Mouse (Mus musculus) kidney, embryonic 16.5 days (tissue): ENCODE measurements around the gene Kansl1. TPM values are rescaled to one million over a fixed set of nuclear protein-coding genes. Genes with fewer than 3 reads are reported as not detected.
A peak's percentile ranks its signal among the peaks of the same experiment; 100 is the strongest.

Source experiments
- ATAC-seq: fragments of 200-750 bp; cut with Nextera tagmentation; 2 replicates; pipeline ENCODE4 v1.8.0; 2017; ENCODE audit warnings: moderate TSS enrichment; ENCODE audit not compliant: low FRiP score, low TSS enrichment
- H3K27ac ChIP-seq: fragments of 300-500 bp; sonication (generic); 2 replicates; pipeline ENCODE4 v1.5.1; 2014; ENCODE audit warnings: low read length
- H3K27me3 ChIP-seq: fragments of 300-500 bp; sonication (generic); 2 replicates; pipeline ENCODE4 v1.6.1; 2014; ENCODE audit warnings: low read length, control low read depth, mixed read lengths; ENCODE audit not compliant: insufficient read depth
- H3K36me3 ChIP-seq: fragments of 300-500 bp; sonication (generic); 2 replicates; pipeline ENCODE4 v1.6.1; 2014; ENCODE audit warnings: low read length, control low read depth, mixed read lengths; ENCODE audit not compliant: insufficient read depth
- H3K4me1 ChIP-seq: fragments of 300-500 bp; sonication (generic); 2 replicates; pipeline ENCODE4 v1.6.1; 2014; ENCODE audit warnings: low read length, control low read depth, mixed read lengths; ENCODE audit not compliant: insufficient read depth
- H3K4me2 ChIP-seq: fragments of 300-500 bp; sonication (generic); replicated peaks from 2 replicates; pipeline ENCODE4 v1.6.1; 2014; ENCODE audit warnings: low read depth, low read length
- H3K4me3 ChIP-seq: fragments of 300-500 bp; sonication (generic); 2 replicates; pipeline ENCODE4 v1.5.1; 2014; ENCODE audit warnings: mild to moderate bottlenecking, low read length
- H3K9ac ChIP-seq: fragments of 300-500 bp; sonication (generic); replicated peaks from 2 replicates; pipeline ENCODE4 v1.6.1; 2014; ENCODE audit warnings: low read length
- H3K9me3 ChIP-seq: fragments of 300-500 bp; sonication (generic); 2 replicates; pipeline ENCODE4 v1.6.1; 2016; ENCODE audit warnings: low read length, control low read depth
- WGBS: fragments of 180-500 bp; shearing (Covaris S2); extraction: QIAGEN DNeasy Blood & Tissue Kit; methylation state at CpG from one replicate; pipeline ENCODE4 v1.1.7; 2014; 5-methylcytosine and 5-hydroxymethylcytosine counted together
- polyA plus RNA-seq: library from polyadenylated mRNA; unstranded; fragments of >200 nt; fragmentation: Nextera tagmentation; extraction: Ambion mirVana; gene quantifications from 2 replicates; pipeline ENCODE4 v1.2.1, GENCODE M21; 2015

Kansl1 gene
- 22.5 and 27.1 TPM in 2 replicates for polyA plus RNA-seq

GRCm38 (mm10) chr11:104468751-104469268, at the start of gene Kansl1:
Kansl1 (minus strand) TSS chr11:104468861.
- H3K4me3 ChIP-seq, result peak within 1 kb of the TSS; percentile 93
- ATAC-seq, result peak; percentile 85
- WGBS, result 0% methylated on average over 33 of the region's 69 CpGs

GRCm38 (mm10) chr11:104512436-104512835, 43.8 kb upstream of the Kansl1 start:
- no peak overlapping the region for H3K9ac ChIP-seq
- H3K27ac ChIP-seq, result no peak overlapping the region
- no peaks in the 10 kb centered on the region for H3K9me3 ChIP-seq
- no peak overlapping the region for H3K4me2 ChIP-seq
- no peak overlapping the region for H3K4me3 ChIP-seq
- peaks cover 61% of the 10 kb centered on the region for H3K36me3 ChIP-seq
- no peak for ATAC-seq
- 87% methylated on average over 4 of the region's 4 CpGs for WGBS
- no peaks in the 10 kb centered on the region for H3K4me1 ChIP-seq
- H3K27me3 ChIP-seq, result no peaks in the 10 kb centered on the region

More at GRCm38 (mm10) chr11:104468751-104469268, at the start of gene Kansl1:
- H3K36me3 ChIP-seq, result peaks cover 9% of the 10 kb centered on the region
- peak within 1 kb of the TSS; percentile 61; the same call in 1 of the 2 replicates for H3K27ac ChIP-seq
- H3K9ac ChIP-seq, result peak within 1 kb of the TSS; percentile 98
- no peaks in the 10 kb centered on the region for H3K9me3 ChIP-seq
- H3K4me1 ChIP-seq, result peaks cover 12% of the 10 kb centered on the region
- peak within 1 kb of the TSS; percentile 84 for H3K4me2 ChIP-seq
- no peaks in the 10 kb centered on the region for H3K27me3 ChIP-seq

- no peak overlapping the region for H3K9ac ChIP-seq
- no peaks in the 10 kb centered on the region for H3K4me1 ChIP-seq
- no peak for ATAC-seq
- no peaks in the 10 kb centered on the region for H3K9me3 ChIP-seq
- 90% methylated on average over 2 of the region's 2 CpGs for WGBS
- H3K4me2 ChIP-seq, result no peak overlapping the region
- peaks cover 57% of the 10 kb centered on the region for H3K36me3 ChIP-seq
- no peaks in the 10 kb centered on the region for H3K27me3 ChIP-seq
- H3K27ac ChIP-seq, result no peak overlapping the region
- H3K4me3 ChIP-seq, result no peak overlapping the region
Measured at GRCm38 (mm10) chr11:104510606-104511005, 41.9 kb upstream of the Kansl1 start.

- no peak overlapping the region for H3K4me3 ChIP-seq
- no peak for ATAC-seq
- no peak overlapping the region for H3K4me2 ChIP-seq
- no peaks in the 10 kb centered on the region for H3K27me3 ChIP-seq
- H3K27ac ChIP-seq, result no peak overlapping the region
- WGBS, result 87% methylated on average over 4 of the region's 4 CpGs
- no peaks in the 10 kb centered on the region for H3K4me1 ChIP-seq
- H3K9me3 ChIP-seq, result no peaks in the 10 kb centered on the region
- H3K9ac ChIP-seq, result no peak overlapping the region
- H3K36me3 ChIP-seq, result peaks cover 60% of the 10 kb centered on the region
Measured at GRCm38 (mm10) chr11:104508455-104508854, 39.8 kb upstream of the Kansl1 start.

- no peaks in the 10 kb centered on the region for H3K4me1 ChIP-seq
- no peaks in the 10 kb centered on the region for H3K9me3 ChIP-seq
- no peaks in the 10 kb centered on the region for H3K36me3 ChIP-seq
- H3K27me3 ChIP-seq, result no peaks in the 10 kb centered on the region
- no peak for ATAC-seq
- no peak overlapping the region for H3K9ac ChIP-seq
- no peak overlapping the region for H3K27ac ChIP-seq
- no peak overlapping the region for H3K4me2 ChIP-seq
- WGBS, result 87% methylated on average over 3 of the region's 3 CpGs
- no peak overlapping the region for H3K4me3 ChIP-seq
Measured at GRCm38 (mm10) chr11:104488292-104488691, 19.6 kb upstream of the Kansl1 start.

GRCm38 (mm10) chr11:104481971-104482370, 13.3 kb upstream of the Kansl1 start:
- Histone ChIP-seq H3K27me3 (no peaks in the 10 kb centered on the region), H3K9me3 (0 out of 2 replicates have a peak, but pooled peaks cover 6% of the 10 kb centered on the region), H3K9ac (no peak overlapping the region), H3K4me2 (no peak overlapping the region), H3K4me1 (no peaks in the 10 kb centered on the region), H3K4me3 (no peak overlapping the region), H3K36me3 (no peaks in the 10 kb centered on the region), H3K27ac (no peak overlapping the region)
- 88% methylated on average over 8 of the region's 8 CpGs for WGBS
- no peak for ATAC-seq

- Histone ChIP-seq H3K36me3 (no peaks in the 10 kb centered on the region), H3K9me3 (0 out of 2 replicates have a peak, but pooled peaks cover 6% of the 10 kb centered on the region), H3K4me1 (no peaks in the 10 kb centered on the region), H3K4me3 (no peak overlapping the region), H3K27me3 (no peaks in the 10 kb centered on the region), H3K4me2 (no peak overlapping the region), H3K27ac (no peak overlapping the region), H3K9ac (no peak overlapping the region)
- 65% methylated on average over 4 of the region's 4 CpGs for WGBS
- ATAC-seq, result no peak
Measured at GRCm38 (mm10) chr11:104479505-104479904, 10.8 kb upstream of the Kansl1 start.

- Histone ChIP-seq H3K4me1 (peaks cover 12% of the 10 kb centered on the region), H3K27ac (peak overlapping the region; percentile 61; the same call in 1 of the 2 replicates)
Measured at GRCm38 (mm10) chr11:104469371-104469835, 742 bp upstream of the Kansl1 start.

GRCm38 (mm10) chr11:104467698-104468097, 963 bp downstream of the Kansl1 start:
- Histone ChIP-seq H3K9me3 (no peaks in the 10 kb centered on the region), H3K36me3 (peaks cover 9% of the 10 kb centered on the region), H3K4me2 (no peak overlapping the region), H3K4me1 (peaks cover 12% of the 10 kb centered on the region), H3K9ac (no peak overlapping the region), H3K27ac (no peak overlapping the region), H3K27me3 (no peaks in the 10 kb centered on the region), H3K4me3 (no peak overlapping the region)
- no peak for ATAC-seq
- 86% methylated on average over 5 of the region's 5 CpGs for WGBS

More at GRCm38 (mm10) chr11:104469371-104469835, 742 bp upstream of the Kansl1 start:
- Histone ChIP-seq H3K4me2 (peak overlapping the region; percentile 84), H3K4me3 (peak overlapping the region; percentile 93), H3K9ac (peak overlapping the region; percentile 98), H3K27me3 (no peaks in the 10 kb centered on the region), H3K9me3 (no peaks in the 10 kb centered on the region), H3K36me3 (peaks cover 6% of the 10 kb centered on the region)
- peak; percentile 100 for ATAC-seq
- under 1% methylated on average over 18 of the region's 19 CpGs for WGBS

GRCm38 (mm10) chr11:104461551-104461950, 7.1 kb downstream of the Kansl1 start:
- Histone ChIP-seq H3K4me3 (no peak overlapping the region), H3K27ac (no peak overlapping the region), H3K27me3 (no peaks in the 10 kb centered on the region), H3K4me2 (no peak overlapping the region), H3K9ac (no peak overlapping the region), H3K4me1 (no peaks in the 10 kb centered on the region), H3K9me3 (no peaks in the 10 kb centered on the region), H3K36me3 (peaks cover 15% of the 10 kb centered on the region)
- no peak for ATAC-seq
